Mouse (Mus musculus): ENCODE data around the gene Krt18. TPM values are rescaled to one million over a fixed set of nuclear protein-coding genes. Genes with fewer than 3 reads are reported as not detected.

Gene Krt18
- polyA plus RNA-seq, 1 experiment from 2014 or later: 33.1 TPM

DNA sequence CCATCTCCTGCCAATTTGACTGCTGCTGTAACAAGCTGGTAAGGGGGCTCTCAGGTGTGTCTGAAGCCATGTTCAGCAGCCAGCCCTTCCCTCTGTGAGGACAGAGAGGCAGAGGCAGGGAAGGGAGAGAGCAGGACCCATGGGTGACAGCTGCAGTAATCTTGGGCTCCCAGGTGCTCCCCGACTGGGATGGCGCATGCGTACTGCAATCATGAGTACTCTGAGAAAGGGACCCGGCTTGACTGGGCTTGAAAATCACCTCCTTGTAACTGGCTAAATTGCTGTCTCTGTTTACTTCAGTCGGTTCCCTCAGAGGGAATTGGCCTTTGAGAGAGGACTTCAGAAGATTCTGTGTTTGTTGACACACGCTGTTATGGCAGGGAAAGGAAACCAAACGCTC lies 14.0 kb downstream of the Krt18 start:
- no peak overlapping the region for H3K9ac ChIP-seq
- no peak overlapping the region for H3K4me2 ChIP-seq
- H3K27me3 ChIP-seq: no peaks in the 10 kb centered on the region
- H3K36me3 ChIP-seq: no peaks in the 10 kb centered on the region
- H3K9me3 ChIP-seq (replicated peaks): no peaks in the 10 kb centered on the region
- WGBS: 60% methylated on average over 7 of the region's 7 CpGs
- no peaks in the 10 kb centered on the region for H3K4me1 ChIP-seq (replicated peaks)
- no peak for ATAC-seq (replicated peaks; ENCODE audit: insufficient number of reproducible peaks, insufficient read depth, low FRiP score, low read depth)
- no peak overlapping the region for H3K4me3 ChIP-seq
- H3K27ac ChIP-seq: no peak overlapping the region

- no peak overlapping the region for H3K9ac ChIP-seq
- WGBS: 76% methylated on average over 3 of the region's 3 CpGs
- H3K27ac ChIP-seq: no peak overlapping the region
- H3K4me3 ChIP-seq: no peak overlapping the region
- H3K36me3 ChIP-seq: no peaks in the 10 kb centered on the region
- no peaks in the 10 kb centered on the region for H3K9me3 ChIP-seq (replicated peaks)
- no peak overlapping the region for H3K4me2 ChIP-seq
- H3K27me3 ChIP-seq: no peaks in the 10 kb centered on the region
- ATAC-seq (replicated peaks; ENCODE audit: insufficient number of reproducible peaks, insufficient read depth, low FRiP score, low read depth): no peak
- H3K4me1 ChIP-seq (replicated peaks): no peaks in the 10 kb centered on the region
Measured at GRCm38 (mm10) chr15:102044745-102045144, 16.8 kb downstream of the Krt18 start.

DNA sequence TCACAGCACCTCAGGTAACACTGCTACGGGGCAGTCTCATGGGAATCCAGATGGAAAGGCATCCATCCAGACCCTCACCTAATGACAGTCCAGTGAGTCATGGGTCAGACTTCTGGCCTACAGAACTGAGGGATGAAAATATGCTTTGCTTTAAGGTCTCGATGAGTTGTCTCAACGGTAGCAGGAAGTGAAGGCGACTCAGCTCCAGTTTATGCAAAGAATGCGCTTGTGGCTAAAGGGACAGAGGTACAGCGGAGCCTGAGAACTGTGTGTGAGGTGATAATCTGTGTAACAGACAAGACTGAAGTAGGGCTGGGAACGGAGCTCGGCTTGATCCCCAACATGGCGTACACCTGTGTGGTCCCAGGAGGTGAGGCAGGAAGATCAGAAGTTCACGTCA lies 17.7 kb downstream of the Krt18 start:
- no peak for ATAC-seq (replicated peaks; ENCODE audit: insufficient number of reproducible peaks, insufficient read depth, low FRiP score, low read depth)
- Histone ChIP-seq H3K36me3 (no peaks in the 10 kb centered on the region), H3K4me3 (no peak overlapping the region), H3K27ac (no peak overlapping the region), H3K9me3 (replicated peaks) (no peaks in the 10 kb centered on the region), H3K27me3 (no peaks in the 10 kb centered on the region), H3K4me1 (replicated peaks) (no peaks in the 10 kb centered on the region), H3K4me2 (no peak overlapping the region), H3K9ac (no peak overlapping the region)
- WGBS: 62% methylated on average over 10 of the region's 10 CpGs

DNA sequence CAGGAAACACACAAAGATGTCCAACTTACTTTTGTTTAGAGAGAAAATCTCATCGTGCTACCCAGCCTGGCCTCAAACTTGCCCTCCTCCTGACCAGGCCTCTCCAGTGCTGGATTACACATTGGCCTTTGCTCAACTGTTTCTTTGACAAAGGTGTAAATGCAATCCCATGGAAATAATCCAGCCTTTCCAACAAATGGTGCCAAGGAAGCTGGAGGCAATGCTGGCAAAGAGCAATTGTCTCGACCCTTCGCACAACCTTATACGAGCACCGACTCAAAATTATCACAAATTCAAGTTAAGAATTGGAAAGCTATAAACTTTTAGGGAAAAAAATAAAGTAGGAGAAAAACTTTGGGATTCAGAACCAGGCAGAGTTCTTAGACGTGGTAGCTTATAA lies 20.0 kb downstream of the Krt18 start:
- Histone ChIP-seq H3K4me3 (no peak overlapping the region), H3K4me1 (replicated peaks) (0 out of 2 replicates have a peak, but pooled peaks cover 2% of the 10 kb centered on the region), H3K27me3 (no peaks in the 10 kb centered on the region), H3K36me3 (no peaks in the 10 kb centered on the region), H3K27ac (no peak overlapping the region), H3K9ac (no peak overlapping the region), H3K9me3 (replicated peaks) (no peaks in the 10 kb centered on the region), H3K4me2 (no peak overlapping the region)
- no peak for ATAC-seq (replicated peaks; ENCODE audit: insufficient number of reproducible peaks, insufficient read depth, low FRiP score, low read depth)
- 79% methylated on average over 6 of the region's 6 CpGs for WGBS

DNA sequence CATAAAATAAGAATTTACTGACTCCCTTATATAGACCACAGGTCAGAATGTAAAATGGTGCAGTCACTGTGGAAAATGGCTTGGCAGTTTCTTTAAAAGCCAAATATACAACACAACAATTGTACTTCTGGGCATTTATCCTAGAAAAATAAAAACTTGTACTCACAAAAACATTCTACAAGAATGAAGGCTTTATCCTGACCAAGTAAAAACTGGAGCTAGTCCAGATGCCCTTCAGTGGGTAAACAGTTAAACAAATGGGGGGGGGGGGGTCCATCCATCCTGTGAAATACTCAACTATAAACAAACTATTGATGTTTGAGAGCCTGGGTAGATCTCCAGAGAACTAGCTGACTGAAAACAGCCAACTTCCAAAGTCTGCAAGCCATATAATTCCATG lies 21.9 kb downstream of the Krt18 start:
- Histone ChIP-seq H3K4me3 (no peak overlapping the region), H3K4me1 (replicated peaks) (0 out of 2 replicates have a peak, but pooled peaks cover 2% of the 10 kb centered on the region), H3K4me2 (no peak overlapping the region), H3K36me3 (no peaks in the 10 kb centered on the region), H3K9me3 (replicated peaks) (no peaks in the 10 kb centered on the region), H3K27ac (no peak overlapping the region), H3K9ac (no peak overlapping the region), H3K27me3 (no peaks in the 10 kb centered on the region)
- ATAC-seq (replicated peaks; ENCODE audit: insufficient number of reproducible peaks, insufficient read depth, low FRiP score, low read depth): no peak

GRCm38 (mm10) chr15:102051920-102052683 lies 24.1 kb downstream of the Krt18 start:
- 1% methylated on average over 28 of the region's 33 CpGs for WGBS
- H3K9ac ChIP-seq: peak overlapping the region; percentile 59
- H3K9me3 ChIP-seq (replicated peaks): no peaks in the 10 kb centered on the region
- no peaks in the 10 kb centered on the region for H3K27me3 ChIP-seq
- H3K4me3 ChIP-seq: peak overlapping the region; percentile 51
- peak overlapping the region; percentile 81 for H3K4me2 ChIP-seq
- peaks cover 5% of the 10 kb centered on the region; the same call in 1 of the 2 replicates for H3K4me1 ChIP-seq (replicated peaks)
- H3K36me3 ChIP-seq: no peaks in the 10 kb centered on the region
- ATAC-seq (replicated peaks; ENCODE audit: insufficient number of reproducible peaks, insufficient read depth, low FRiP score, low read depth): 0 out of 2 replicates have a peak, but pooled peaks have one; percentile 27
- peak overlapping the region; percentile 47 for H3K27ac ChIP-seq

- H3K4me3 ChIP-seq: no peak overlapping the region
- H3K4me2 ChIP-seq: no peak overlapping the region
- no peaks in the 10 kb centered on the region for H3K36me3 ChIP-seq
- WGBS: 71% methylated on average over 15 of the region's 15 CpGs
- H3K27ac ChIP-seq: no peak overlapping the region
- no peaks in the 10 kb centered on the region for H3K9me3 ChIP-seq (replicated peaks)
- H3K9ac ChIP-seq: no peak overlapping the region
- no peaks in the 10 kb centered on the region for H3K27me3 ChIP-seq
- peaks cover 9% of the 10 kb centered on the region; the same call in 1 of the 2 replicates for H3K4me1 ChIP-seq (replicated peaks)
- ATAC-seq (replicated peaks; ENCODE audit: insufficient number of reproducible peaks, insufficient read depth, low FRiP score, low read depth): no peak
Measured at GRCm38 (mm10) chr15:102056495-102057174, 28.7 kb downstream of the Krt18 start.

DNA sequence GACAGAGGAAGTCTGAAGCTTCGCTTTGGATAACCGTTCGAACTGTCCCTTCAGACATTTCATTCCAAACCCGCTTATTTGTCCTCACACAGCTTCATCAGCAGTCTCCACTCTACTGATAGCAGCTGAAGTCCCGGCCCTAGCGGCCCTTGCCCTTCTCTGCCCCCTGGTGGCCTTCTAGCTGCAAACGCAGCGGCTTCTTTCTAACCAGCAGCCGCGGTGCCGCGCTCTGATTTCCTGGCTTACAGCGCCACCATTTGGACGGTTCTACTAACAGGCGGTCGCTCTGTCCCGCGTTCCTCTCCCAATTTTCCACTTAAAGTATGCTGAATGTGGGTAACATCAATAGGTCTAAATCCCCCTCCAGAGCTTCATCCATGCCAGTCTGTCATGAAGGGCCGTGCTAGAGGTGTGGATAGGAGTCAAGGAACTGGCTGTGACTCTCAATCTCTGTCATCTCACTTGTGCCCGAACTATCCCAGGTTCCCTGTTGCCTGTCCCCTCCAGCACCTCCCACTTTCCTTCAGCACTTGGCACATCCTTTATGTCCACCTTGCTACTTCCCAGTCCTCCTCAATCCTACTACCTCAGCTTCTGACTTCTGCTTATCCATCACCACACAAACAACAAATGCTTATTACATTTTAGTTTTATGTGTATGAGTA lies 37.8 kb downstream of the Krt18 start:
- H3K9ac ChIP-seq: no peak overlapping the region
- WGBS: 3% methylated on average over 20 of the region's 20 CpGs
- H3K4me2 ChIP-seq: 0 out of 2 replicates have a peak overlapping the region, but pooled peaks have one; percentile 15
- no peaks in the 10 kb centered on the region for H3K9me3 ChIP-seq (replicated peaks)
- H3K4me3 ChIP-seq: no peak overlapping the region
- H3K27me3 ChIP-seq: peaks cover 17% of the 10 kb centered on the region
- ATAC-seq (replicated peaks; ENCODE audit: insufficient number of reproducible peaks, insufficient read depth, low FRiP score, low read depth): peak; percentile 76
- peaks cover 11% of the 10 kb centered on the region for H3K4me1 ChIP-seq (replicated peaks)
- no peaks in the 10 kb centered on the region for H3K36me3 ChIP-seq
- no peak overlapping the region for H3K27ac ChIP-seq

DNA sequence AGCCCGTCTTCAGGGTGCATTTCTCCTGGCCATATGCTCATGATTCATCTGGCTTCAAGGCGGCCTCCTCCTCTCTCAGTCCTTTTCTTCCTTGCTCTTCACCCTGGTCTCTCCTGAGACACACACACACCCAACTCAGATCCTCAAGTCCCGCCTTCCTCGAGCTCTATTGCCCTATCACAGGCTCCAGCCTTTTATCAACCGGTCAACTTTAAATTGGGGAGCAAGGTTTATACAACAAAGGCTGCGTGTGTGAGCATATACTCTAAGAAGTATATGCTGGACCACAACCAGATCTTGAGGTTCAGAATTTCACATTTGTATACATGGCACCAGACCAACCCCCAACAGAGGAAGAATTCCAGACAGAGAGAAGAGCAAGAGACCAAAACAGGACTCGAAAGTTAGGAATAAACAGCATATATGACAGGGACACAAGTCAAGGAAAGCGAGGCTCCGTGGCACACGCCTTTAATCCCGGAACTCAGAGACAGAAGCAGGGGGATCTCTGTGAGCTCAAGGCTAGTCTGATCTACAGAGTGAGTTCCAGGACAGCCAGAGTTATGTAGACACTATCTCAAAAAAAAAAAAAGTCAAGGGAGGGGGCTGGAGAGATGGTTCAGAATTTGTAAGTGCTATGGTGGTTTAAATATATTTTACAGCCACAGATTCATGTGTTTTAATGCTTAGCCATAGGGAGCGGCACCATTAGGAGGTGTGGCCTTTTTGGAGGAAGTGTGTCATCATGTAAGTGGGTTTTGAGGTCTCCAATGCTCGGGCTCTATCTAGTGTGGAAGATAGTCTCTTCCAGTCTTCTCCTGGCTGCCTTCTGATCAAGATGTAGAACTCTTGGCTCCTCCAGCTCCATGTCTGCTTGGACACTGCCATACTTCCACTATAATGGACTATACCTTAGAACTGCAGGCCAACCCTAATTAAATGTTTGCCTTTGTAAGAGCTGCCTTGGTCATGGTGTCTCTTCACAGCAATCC lies 42.8 kb downstream of the Krt18 start:
- WGBS: 62% methylated on average over 13 of the region's 13 CpGs
- no peak overlapping the region for H3K27ac ChIP-seq
- H3K4me2 ChIP-seq: no peak overlapping the region
- no peak overlapping the region for H3K9ac ChIP-seq
- peaks cover 16% of the 10 kb centered on the region for H3K4me1 ChIP-seq (replicated peaks)
- H3K36me3 ChIP-seq: no peaks in the 10 kb centered on the region
- no peak overlapping the region for H3K4me3 ChIP-seq
- no peak for ATAC-seq (replicated peaks; ENCODE audit: insufficient number of reproducible peaks, insufficient read depth, low FRiP score, low read depth)
- H3K27me3 ChIP-seq: peaks cover 17% of the 10 kb centered on the region
- no peaks in the 10 kb centered on the region for H3K9me3 ChIP-seq (replicated peaks)

DNA sequence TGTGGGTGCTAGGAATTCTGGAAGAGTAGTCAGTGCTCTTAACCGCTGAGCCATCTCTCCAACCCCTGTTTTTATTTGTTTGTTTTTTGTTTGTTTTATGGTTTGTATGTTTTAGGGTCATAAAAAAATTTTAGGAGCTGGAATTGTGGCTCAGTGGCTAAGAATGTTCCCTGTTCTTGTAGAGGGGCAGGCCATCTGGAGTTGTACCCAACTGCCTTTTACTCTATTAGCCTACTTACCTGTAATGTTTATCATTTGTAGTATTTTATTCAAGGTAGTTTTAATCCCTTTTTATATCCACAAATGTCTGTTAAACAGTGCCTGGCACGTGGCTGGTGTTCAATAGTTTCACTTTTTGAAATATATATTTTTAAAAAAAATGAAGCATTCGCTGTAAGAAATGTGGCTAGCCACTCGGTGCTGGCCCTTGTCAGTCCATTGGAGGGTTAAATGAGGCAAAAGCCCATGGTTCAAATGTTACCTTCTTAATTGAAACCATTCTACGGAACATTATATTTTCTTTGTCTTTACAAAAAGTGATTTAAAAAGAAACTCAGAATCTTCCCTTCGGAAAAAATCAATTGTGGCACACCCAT lies 45.1 kb downstream of the Krt18 start:
- peak overlapping the region; percentile 94 for H3K4me3 ChIP-seq
- ATAC-seq (replicated peaks; ENCODE audit: insufficient number of reproducible peaks, insufficient read depth, low FRiP score, low read depth): no peak
- no peaks in the 10 kb centered on the region for H3K9me3 ChIP-seq (replicated peaks)
- H3K27me3 ChIP-seq: no peaks in the 10 kb centered on the region
- H3K9ac ChIP-seq: peak overlapping the region; percentile 44; the same call in 1 of the 2 replicates
- H3K36me3 ChIP-seq: no peaks in the 10 kb centered on the region
- H3K27ac ChIP-seq: peak overlapping the region; percentile 68
- 10% methylated on average over 6 of the region's 6 CpGs for WGBS
- H3K4me1 ChIP-seq (replicated peaks): peaks cover 21% of the 10 kb centered on the region
- peak overlapping the region; percentile 88 for H3K4me2 ChIP-seq

Measured in heart, embryonic 15.5 days (tissue).